Mouse (Mus musculus) liver, embryonic 15.5 days (tissue): ENCODE measurements at regions not wholly inside any gene's neighbourhood (a gene's known extent, or its start where the extent isn't known, plus 50 kb on each side); places are given as distances from the start of the nearest gene placed in this dataset.

ENCODE experiments used
- ATAC-seq: fragments of 200-750 bp; cut with Nextera tagmentation; 2 replicates; pipeline ENCODE4 v1.8.0; 2017; ENCODE audit warnings: moderate number of reproducible peaks, mild to moderate bottlenecking, moderate library complexity; ENCODE audit not compliant: insufficient read depth
- H3K27ac ChIP-seq: fragments of 300-500 bp; sonication (generic); replicated peaks from 2 replicates; pipeline ENCODE4 v1.5.1; 2015; ENCODE audit warnings: mild to moderate bottlenecking, inconsistent platforms
- H3K27me3 ChIP-seq: fragments of 300-500 bp; sonication (generic); 2 replicates; pipeline ENCODE4 v1.6.1; 2015; ENCODE audit warnings: mild to moderate bottlenecking, inconsistent platforms
- H3K36me3 ChIP-seq: fragments of 300-500 bp; sonication (generic); replicated peaks from 2 replicates; pipeline ENCODE4 v1.6.1; 2015; ENCODE audit warnings: moderate library complexity, mild to moderate bottlenecking, inconsistent platforms
- H3K4me1 ChIP-seq: fragments of 300-500 bp; sonication (generic); replicated peaks from 2 replicates; pipeline ENCODE4 v1.6.1; 2015; ENCODE audit warnings: inconsistent platforms
- H3K4me2 ChIP-seq: fragments of 300-500 bp; sonication (generic); 2 replicates; pipeline ENCODE4 v1.6.1; 2015; ENCODE audit warnings: moderate library complexity, mild to moderate bottlenecking, inconsistent platforms
- H3K4me3 ChIP-seq: fragments of 300-500 bp; sonication (generic); replicated peaks from 2 replicates; pipeline ENCODE4 v1.5.1; 2015; ENCODE audit warnings: mild to moderate bottlenecking, inconsistent platforms
- H3K9ac ChIP-seq: fragments of 300-500 bp; sonication (generic); 2 replicates; pipeline ENCODE4 v1.6.1; 2015; ENCODE audit warnings: moderate library complexity, mild to moderate bottlenecking, inconsistent platforms
- H3K9me3 ChIP-seq: fragments of 300-500 bp; sonication (generic); replicated peaks from 2 replicates; pipeline ENCODE4 v1.6.1; 2016; ENCODE audit warnings: inconsistent platforms
- WGBS: fragments of 180-500 bp; shearing (Covaris S2); methylation state at CpG from one replicate; pipeline ENCODE4 v1.1.7; 2015; ENCODE audit warnings: mixed read lengths; ENCODE audit not compliant: insufficient replicate concordance; 5-methylcytosine and 5-hydroxymethylcytosine counted together

DNA sequence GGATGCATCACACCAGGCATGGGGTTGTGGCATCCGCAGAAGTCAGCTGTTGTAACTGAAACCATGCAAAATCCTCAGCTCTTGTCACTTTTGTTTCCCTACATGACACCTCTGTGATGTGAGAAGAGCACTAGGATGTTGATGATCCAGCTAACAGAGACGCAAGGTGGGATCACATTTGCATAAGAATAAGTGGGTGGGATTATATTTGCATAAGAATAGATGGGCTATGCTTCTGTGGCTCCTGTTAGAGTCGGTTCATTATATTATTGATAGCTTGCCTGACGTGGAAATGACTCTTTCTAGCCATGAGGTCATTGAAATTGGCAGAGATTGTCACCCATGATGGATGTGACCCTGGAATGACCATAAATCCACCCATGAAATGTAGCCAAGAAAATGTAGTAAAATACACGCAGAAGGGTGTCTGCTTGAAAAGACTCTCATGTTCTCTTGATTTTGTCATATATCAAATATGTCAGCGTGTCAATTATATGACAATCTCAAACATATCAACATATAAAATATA is 102.2 kb upstream of the Arg1 start:
- no peak overlapping the region for H3K4me3 ChIP-seq
- no peak overlapping the region for H3K27ac ChIP-seq
- H3K4me2 ChIP-seq: no peak overlapping the region
- H3K4me1 ChIP-seq: no peaks in the 10 kb centered on the region
- H3K36me3 ChIP-seq: no peaks in the 10 kb centered on the region
- WGBS: 61% methylated on average over 6 of the region's 6 CpGs
- no peak for ATAC-seq
- no peaks in the 10 kb centered on the region for H3K27me3 ChIP-seq
- no peak overlapping the region for H3K9ac ChIP-seq
- H3K9me3 ChIP-seq: no peaks in the 10 kb centered on the region

- ATAC-seq: no peak
- Histone ChIP-seq H3K4me1 (no peaks in the 10 kb centered on the region), H3K4me3 (no peak overlapping the region), H3K9me3 (no peaks in the 10 kb centered on the region), H3K36me3 (no peaks in the 10 kb centered on the region), H3K27ac (no peak overlapping the region), H3K4me2 (no peak overlapping the region), H3K9ac (no peak overlapping the region), H3K27me3 (no peaks in the 10 kb centered on the region)
- WGBS: 47% methylated on average over 7 of the region's 7 CpGs
Observed at GRCm38 (mm10) chr10:25023601-25024157, 96.4 kb upstream of the Arg1 start.

GRCm38 (mm10) chr10:25023044-25023540 is 95.8 kb upstream of the Arg1 start:
- Histone ChIP-seq H3K27me3 (no peaks in the 10 kb centered on the region), H3K4me2 (no peak overlapping the region), H3K9ac (no peak overlapping the region)

DNA sequence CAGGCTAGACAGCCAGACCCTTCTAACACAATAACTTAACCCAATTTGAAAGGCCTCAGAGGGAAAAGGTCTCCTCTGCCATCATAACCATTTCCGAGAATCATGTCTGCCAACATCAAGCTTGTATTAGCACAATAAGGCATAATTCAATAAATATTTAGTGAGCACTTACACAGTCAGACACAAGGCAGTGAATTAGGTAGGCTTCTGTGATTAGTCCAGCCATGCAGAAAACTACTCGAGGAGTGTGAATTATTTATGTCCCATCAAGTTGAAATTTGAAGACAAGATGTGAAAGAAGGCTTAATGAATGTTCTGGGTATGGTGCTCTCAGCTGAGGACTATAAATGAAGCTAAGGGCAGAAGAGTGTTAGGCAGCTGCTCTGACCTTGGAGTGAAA is 91.7 kb upstream of the Arg1 start:
- ATAC-seq: no peak
- 55% methylated on average over 2 of the region's 2 CpGs for WGBS
- no peak overlapping the region for H3K9ac ChIP-seq
- no peak overlapping the region for H3K4me3 ChIP-seq
- no peaks in the 10 kb centered on the region for H3K36me3 ChIP-seq
- peaks cover 12% of the 10 kb centered on the region for H3K4me1 ChIP-seq
- no peak overlapping the region for H3K27ac ChIP-seq
- no peaks in the 10 kb centered on the region for H3K9me3 ChIP-seq
- no peak overlapping the region for H3K4me2 ChIP-seq
- H3K27me3 ChIP-seq: no peaks in the 10 kb centered on the region

More at GRCm38 (mm10) chr10:25023044-25023540, 95.8 kb upstream of the Arg1 start:
- H3K27ac ChIP-seq: no peak overlapping the region
- no peak for ATAC-seq
- no peaks in the 10 kb centered on the region for H3K36me3 ChIP-seq
- no peaks in the 10 kb centered on the region for H3K4me1 ChIP-seq
- no peaks in the 10 kb centered on the region for H3K9me3 ChIP-seq
- H3K4me3 ChIP-seq: no peak overlapping the region
- WGBS: 74% methylated on average over 4 of the region's 4 CpGs

DNA sequence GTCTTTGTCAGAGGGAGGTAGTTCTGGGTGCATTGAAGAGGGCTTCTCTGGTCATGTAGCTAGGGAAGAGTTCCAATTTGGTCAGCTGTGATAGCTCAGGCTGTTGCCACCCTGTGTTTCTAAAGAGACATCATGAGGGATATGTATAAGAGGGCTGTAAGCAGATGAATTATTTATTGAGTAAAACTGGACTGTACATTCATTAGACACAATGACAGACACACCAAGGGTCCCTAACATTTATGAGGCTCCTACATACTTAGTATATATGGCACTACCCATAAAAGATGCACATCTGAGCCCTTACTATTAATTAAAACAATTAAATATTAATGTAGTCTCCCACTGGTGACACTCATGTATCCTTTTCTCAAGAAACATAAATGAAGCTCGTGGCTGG is 90.6 kb upstream of the Arg1 start:
- 38% methylated on average over 1 of the region's 1 CpGs for WGBS
- H3K27ac ChIP-seq: no peak overlapping the region
- no peak overlapping the region for H3K4me3 ChIP-seq
- no peaks in the 10 kb centered on the region for H3K27me3 ChIP-seq
- H3K4me1 ChIP-seq: peaks cover 12% of the 10 kb centered on the region
- no peaks in the 10 kb centered on the region for H3K9me3 ChIP-seq
- no peaks in the 10 kb centered on the region for H3K36me3 ChIP-seq
- no peak overlapping the region for H3K9ac ChIP-seq
- ATAC-seq: no peak
- H3K4me2 ChIP-seq: no peak overlapping the region

GRCm38 (mm10) chr10:25016110-25016509 is 88.8 kb upstream of the Arg1 start:
- ATAC-seq: no peak
- WGBS: 66% methylated on average over 9 of the region's 9 CpGs
- Histone ChIP-seq H3K9ac (no peak overlapping the region), H3K27ac (no peak overlapping the region), H3K27me3 (no peaks in the 10 kb centered on the region), H3K9me3 (no peaks in the 10 kb centered on the region), H3K4me1 (peaks cover 12% of the 10 kb centered on the region), H3K36me3 (no peaks in the 10 kb centered on the region), H3K4me3 (no peak overlapping the region), H3K4me2 (no peak overlapping the region)

DNA sequence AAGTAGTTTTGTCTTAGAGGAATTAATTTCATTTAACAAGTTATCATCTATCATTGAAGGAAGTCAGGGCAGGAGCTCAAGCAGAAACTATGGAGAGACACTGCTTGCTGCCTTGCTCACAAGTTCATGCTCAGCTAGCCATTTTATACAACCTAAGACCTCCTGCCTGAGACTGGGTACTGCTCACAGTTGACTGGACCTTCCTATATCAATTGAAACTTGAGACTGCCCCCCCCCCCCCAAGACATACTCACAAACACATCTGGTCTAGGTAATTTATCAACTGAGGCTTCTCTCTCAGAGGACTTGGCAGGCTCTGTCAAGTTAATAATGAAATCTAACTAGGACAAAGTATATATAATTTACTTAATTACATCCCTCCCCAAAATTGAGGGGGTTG is 84.8 kb upstream of the Arg1 start:
- H3K27ac ChIP-seq: no peak overlapping the region
- H3K27me3 ChIP-seq: no peaks in the 10 kb centered on the region
- no peaks in the 10 kb centered on the region for H3K36me3 ChIP-seq
- H3K4me1 ChIP-seq: peaks cover 12% of the 10 kb centered on the region
- no peak overlapping the region for H3K4me3 ChIP-seq
- no peak for ATAC-seq
- no peak overlapping the region for H3K9ac ChIP-seq
- H3K4me2 ChIP-seq: no peak overlapping the region
- no peaks in the 10 kb centered on the region for H3K9me3 ChIP-seq

DNA sequence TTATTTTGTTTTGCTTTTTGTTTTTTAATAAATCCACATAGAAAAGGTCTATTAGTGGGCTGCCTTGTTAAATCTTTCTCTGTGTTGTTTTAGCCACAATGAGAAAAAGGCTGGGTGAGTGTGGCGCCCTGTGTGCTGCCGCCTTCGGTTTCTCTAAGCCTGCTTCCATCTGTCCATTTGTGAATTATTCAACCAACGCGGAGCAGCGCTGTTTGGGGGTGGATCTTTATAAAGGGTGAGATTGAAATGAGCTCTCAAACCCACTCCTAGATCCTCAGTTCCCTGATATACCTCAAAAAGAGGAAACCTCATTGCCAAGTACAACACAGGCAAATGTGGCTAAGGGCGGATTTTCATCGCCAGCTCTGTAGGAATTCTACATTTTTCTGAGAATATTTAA is 74.0 kb upstream of the Arg1 start:
- H3K27me3 ChIP-seq: no peaks in the 10 kb centered on the region
- no peak for ATAC-seq
- no peak overlapping the region for H3K9ac ChIP-seq
- no peaks in the 10 kb centered on the region for H3K9me3 ChIP-seq
- no peak overlapping the region for H3K4me2 ChIP-seq
- no peak overlapping the region for H3K27ac ChIP-seq
- H3K36me3 ChIP-seq: no peaks in the 10 kb centered on the region
- no peak overlapping the region for H3K4me3 ChIP-seq
- no peaks in the 10 kb centered on the region for H3K4me1 ChIP-seq
- 80% methylated on average over 8 of the region's 8 CpGs for WGBS

DNA sequence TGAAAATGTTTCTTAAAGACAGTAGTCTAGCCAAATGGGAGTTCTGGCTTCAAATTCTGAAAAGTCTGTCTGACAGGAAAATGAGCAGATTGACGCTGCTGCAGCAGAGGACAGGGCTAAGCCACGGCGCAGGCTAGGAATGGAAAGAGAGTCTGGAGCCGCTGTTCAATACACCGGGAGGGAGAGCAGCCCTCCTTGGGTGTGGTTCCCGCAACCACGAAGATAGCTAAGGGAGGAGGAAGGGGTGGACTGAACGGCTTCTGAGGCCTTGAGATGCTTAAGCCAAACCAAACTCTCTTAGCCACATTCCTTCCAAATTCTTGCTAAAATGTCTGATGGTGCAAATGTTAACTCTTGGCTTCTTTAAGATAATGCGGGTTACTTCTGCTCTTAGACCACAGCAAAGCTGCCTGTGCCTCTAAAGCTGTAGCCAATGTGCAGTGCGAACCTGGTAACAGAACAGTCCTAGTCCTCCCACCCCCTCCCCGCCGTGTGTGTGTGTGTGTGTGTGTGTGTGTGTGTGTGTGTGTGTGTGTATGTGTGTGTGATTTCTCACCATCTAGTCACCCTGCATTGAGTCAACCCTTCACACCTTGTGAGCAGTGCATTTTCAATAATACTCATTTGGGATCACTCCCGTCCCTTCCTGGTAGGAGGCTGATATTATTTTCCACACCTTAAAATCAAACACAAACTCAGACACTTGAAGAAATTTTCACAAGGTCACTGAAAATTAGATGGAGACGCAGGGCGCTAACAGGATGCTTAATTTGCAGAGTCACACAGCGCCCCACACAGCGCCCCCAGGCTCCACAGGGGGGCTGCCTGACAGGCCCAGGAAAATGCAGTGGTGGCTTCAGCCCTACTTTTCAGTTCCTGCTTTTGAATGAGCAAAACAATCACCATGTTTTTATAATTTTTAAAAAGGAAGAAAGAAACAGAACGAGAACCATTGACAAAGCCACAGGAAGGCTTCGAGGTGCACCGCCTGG is 73.2 kb upstream of the Arg1 start:
- no peak overlapping the region for H3K4me3 ChIP-seq
- H3K27ac ChIP-seq: no peak overlapping the region
- H3K9me3 ChIP-seq: no peaks in the 10 kb centered on the region
- no peak overlapping the region for H3K4me2 ChIP-seq
- H3K4me1 ChIP-seq: no peaks in the 10 kb centered on the region
- no peaks in the 10 kb centered on the region for H3K27me3 ChIP-seq
- no peak overlapping the region for H3K9ac ChIP-seq
- no peak for ATAC-seq
- WGBS: 51% methylated on average over 20 of the region's 20 CpGs
- H3K36me3 ChIP-seq: no peaks in the 10 kb centered on the region

DNA sequence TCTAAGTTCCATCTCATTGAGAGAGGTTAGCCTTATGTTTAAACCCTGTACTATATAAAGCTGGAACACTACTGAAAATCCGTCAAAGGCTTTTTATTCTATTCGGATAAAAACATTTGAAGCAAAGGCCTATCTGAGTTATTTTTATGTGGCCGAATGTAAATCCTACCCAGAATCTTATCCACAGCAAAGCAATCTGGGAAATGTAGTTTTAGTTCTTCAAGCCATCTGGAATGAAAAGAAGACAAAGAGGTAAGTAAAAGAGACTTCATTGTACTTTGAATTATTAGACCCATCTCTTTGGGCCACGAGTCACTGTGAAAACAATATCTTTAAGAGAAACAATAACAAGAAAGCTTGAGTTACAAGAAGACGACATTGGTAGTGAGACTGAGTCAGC is 72.5 kb upstream of the Arg1 start:
- Histone ChIP-seq H3K27me3 (no peaks in the 10 kb centered on the region), H3K9me3 (no peaks in the 10 kb centered on the region), H3K36me3 (no peaks in the 10 kb centered on the region), H3K9ac (no peak overlapping the region), H3K4me3 (no peak overlapping the region), H3K4me1 (no peaks in the 10 kb centered on the region), H3K27ac (no peak overlapping the region), H3K4me2 (no peak overlapping the region)
- ATAC-seq: no peak
- WGBS: 52% methylated on average over 5 of the region's 5 CpGs

- H3K27ac ChIP-seq: no peak overlapping the region
- no peak for ATAC-seq
- H3K27me3 ChIP-seq: no peaks in the 10 kb centered on the region
- H3K36me3 ChIP-seq: no peaks in the 10 kb centered on the region
- H3K4me3 ChIP-seq: no peak overlapping the region
- H3K4me1 ChIP-seq: no peaks in the 10 kb centered on the region
- H3K9ac ChIP-seq: no peak overlapping the region
- 74% methylated on average over 3 of the region's 3 CpGs for WGBS
- H3K4me2 ChIP-seq: no peak overlapping the region
- no peaks in the 10 kb centered on the region for H3K9me3 ChIP-seq
Observed at GRCm38 (mm10) chr10:24997661-24998060, 70.4 kb upstream of the Arg1 start.
